Mouse (Mus musculus) intestine, embryonic 16.5 days (tissue): Measurements from ENCODE around the gene Pdcd1lg2. TPM values are rescaled to one million over a fixed set of nuclear protein-coding genes. Genes with fewer than 3 reads are reported as not detected.

Experiments
- ATAC-seq: fragments of 200-750 bp; cut with Nextera tagmentation; 2 replicates; pipeline ENCODE4 v1.8.0; 2017; ENCODE audit warnings: moderate TSS enrichment, moderate library complexity
- H3K27ac ChIP-seq: fragments of 300-500 bp; sonication (generic); 2 replicates; pipeline ENCODE4 v1.5.1; 2014; ENCODE audit warnings: mild to moderate bottlenecking, low read length
- H3K27me3 ChIP-seq: fragments of 300-500 bp; sonication (generic); replicated peaks from 2 replicates; pipeline ENCODE4 v1.6.1; 2014; ENCODE audit warnings: low read length, control low read depth, mixed read lengths; ENCODE audit not compliant: control insufficient read depth, insufficient read depth
- H3K36me3 ChIP-seq: fragments of 300-500 bp; sonication (generic); 2 replicates; pipeline ENCODE4 v1.6.1; 2014; ENCODE audit warnings: low read length, control low read depth; ENCODE audit not compliant: control insufficient read depth, insufficient read depth
- H3K4me1 ChIP-seq: fragments of 300-500 bp; sonication (generic); 2 replicates; pipeline ENCODE4 v1.6.1; 2014; ENCODE audit warnings: low read length, control low read depth, mixed read lengths; ENCODE audit not compliant: control insufficient read depth, insufficient read depth
- H3K4me2 ChIP-seq: fragments of 300-500 bp; sonication (generic); 2 replicates; pipeline ENCODE4 v1.6.1; 2014; ENCODE audit warnings: low read depth, low read length, control low read depth
- H3K4me3 ChIP-seq: fragments of 300-500 bp; sonication (generic); 2 replicates; pipeline ENCODE4 v1.5.1; 2014; ENCODE audit warnings: mild to moderate bottlenecking, low read length
- H3K9ac ChIP-seq: fragments of 300-500 bp; sonication (generic); 2 replicates; pipeline ENCODE4 v1.6.1; 2014; ENCODE audit warnings: low read depth, low read length
- H3K9me3 ChIP-seq: fragments of 300-500 bp; sonication (generic); 2 replicates; pipeline ENCODE4 v1.6.1; 2016; ENCODE audit warnings: low read length, control low read depth; ENCODE audit not compliant: control insufficient read depth
- WGBS: fragments of 180-500 bp; shearing (Covaris S2); extraction: QIAGEN DNeasy Blood & Tissue Kit; methylation state at CpG from one replicate; pipeline ENCODE4 v1.1.7; 2014; 5-methylcytosine and 5-hydroxymethylcytosine counted together
- polyA plus RNA-seq: library from polyadenylated mRNA; unstranded; fragments of >200 nt; fragmentation: Nextera tagmentation; extraction: Ambion mirVana; gene quantifications from 2 replicates; pipeline ENCODE4 v1.2.1, GENCODE M21; 2015

Gene Pdcd1lg2
- polyA plus RNA-seq, 1 experiment from 2014 or later = 0.17 TPM

- H3K27me3 ChIP-seq = no peaks in the 10 kb centered on the region
- peaks cover 44% of the 10 kb centered on the region for H3K4me1 ChIP-seq
- peak; percentile 32; the same call in 1 of the 2 replicates for ATAC-seq
- H3K36me3 ChIP-seq = no peaks in the 10 kb centered on the region
- H3K9me3 ChIP-seq = no peaks in the 10 kb centered on the region
- H3K27ac ChIP-seq = peak overlapping the region; percentile 82
- no peak overlapping the region for H3K9ac ChIP-seq
- no peak overlapping the region for H3K4me2 ChIP-seq
- WGBS = 88% methylated on average over 2 of the region's 2 CpGs
- H3K4me3 ChIP-seq = no peak overlapping the region
These were observed 59.1 kb downstream of the Pdcd1lg2 start for GRCm38 (mm10) chr19:29469686-29470254.

DNA sequence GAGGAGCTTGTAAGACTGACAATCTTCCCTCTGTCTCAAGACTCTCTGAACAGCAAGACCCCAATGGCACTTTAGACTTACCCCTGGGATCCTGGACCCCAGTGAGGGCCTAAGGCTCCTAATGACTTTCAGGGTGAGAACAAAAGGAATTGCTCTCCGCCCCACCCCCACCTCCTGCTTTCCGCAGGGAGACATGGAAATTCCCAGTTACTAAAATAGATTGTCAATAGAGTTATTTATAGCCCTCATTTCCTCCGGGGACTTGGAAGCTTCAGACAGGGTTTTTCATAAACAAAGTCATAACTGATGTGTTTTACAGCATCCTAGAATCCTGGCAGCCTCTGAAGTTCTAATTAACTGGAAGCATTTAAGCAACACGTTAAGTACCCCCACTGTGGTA is 59.9 kb downstream of the Pdcd1lg2 start:
- ATAC-seq = no peak
- H3K27me3 ChIP-seq = no peaks in the 10 kb centered on the region
- H3K4me3 ChIP-seq = no peak overlapping the region
- H3K9ac ChIP-seq = no peak overlapping the region
- 21% methylated on average over 4 of the region's 4 CpGs for WGBS
- H3K9me3 ChIP-seq = no peaks in the 10 kb centered on the region
- 0 out of 2 replicates have a peak overlapping the region, but pooled peaks have one; percentile 9 for H3K4me2 ChIP-seq
- H3K27ac ChIP-seq = peak overlapping the region; percentile 82
- H3K36me3 ChIP-seq = no peaks in the 10 kb centered on the region
- peaks cover 48% of the 10 kb centered on the region for H3K4me1 ChIP-seq

DNA sequence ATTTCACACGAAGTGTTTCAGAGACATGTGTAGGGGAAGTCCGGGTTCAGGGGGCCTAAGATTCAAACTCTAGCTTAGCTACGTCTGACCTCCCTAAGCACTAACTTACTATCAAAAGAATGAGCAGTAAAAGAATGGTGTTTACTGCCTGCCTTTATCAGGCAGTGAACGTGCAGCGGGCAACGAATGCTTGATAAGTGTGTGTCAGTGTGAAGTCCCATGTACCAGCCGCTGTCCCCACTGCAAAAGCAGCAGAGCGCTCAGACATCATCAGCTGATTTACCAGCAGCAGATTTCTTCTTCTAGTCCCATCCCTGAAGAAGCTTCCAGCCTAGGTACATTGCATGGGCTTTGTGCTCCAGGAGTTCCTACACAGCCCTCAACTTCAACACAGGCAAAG is 61.7 kb downstream of the Pdcd1lg2 start:
- H3K36me3 ChIP-seq = no peaks in the 10 kb centered on the region
- no peak overlapping the region for H3K4me2 ChIP-seq
- no peaks in the 10 kb centered on the region for H3K27me3 ChIP-seq
- ATAC-seq = peak; percentile 47
- no peak overlapping the region for H3K9ac ChIP-seq
- H3K4me1 ChIP-seq = peaks cover 48% of the 10 kb centered on the region
- WGBS = 55% methylated on average over 8 of the region's 8 CpGs
- H3K4me3 ChIP-seq = no peak overlapping the region
- H3K27ac ChIP-seq = peak overlapping the region; percentile 82
- H3K9me3 ChIP-seq = no peaks in the 10 kb centered on the region

GRCm38 (mm10) chr19:29472946-29473345 is 62.2 kb downstream of the Pdcd1lg2 start:
- no peaks in the 10 kb centered on the region for H3K27me3 ChIP-seq
- H3K9ac ChIP-seq = no peak overlapping the region
- H3K4me2 ChIP-seq = no peak overlapping the region
- H3K4me3 ChIP-seq = no peak overlapping the region
- no peaks in the 10 kb centered on the region for H3K9me3 ChIP-seq
- H3K27ac ChIP-seq = peak overlapping the region; percentile 82
- WGBS = 67% methylated on average over 5 of the region's 5 CpGs
- no peak for ATAC-seq
- peaks cover 44% of the 10 kb centered on the region for H3K4me1 ChIP-seq
- no peaks in the 10 kb centered on the region for H3K36me3 ChIP-seq

GRCm38 (mm10) chr19:29474803-29475202 is 64.1 kb downstream of the Pdcd1lg2 start:
- WGBS = 46% methylated on average over 2 of the region's 2 CpGs

DNA sequence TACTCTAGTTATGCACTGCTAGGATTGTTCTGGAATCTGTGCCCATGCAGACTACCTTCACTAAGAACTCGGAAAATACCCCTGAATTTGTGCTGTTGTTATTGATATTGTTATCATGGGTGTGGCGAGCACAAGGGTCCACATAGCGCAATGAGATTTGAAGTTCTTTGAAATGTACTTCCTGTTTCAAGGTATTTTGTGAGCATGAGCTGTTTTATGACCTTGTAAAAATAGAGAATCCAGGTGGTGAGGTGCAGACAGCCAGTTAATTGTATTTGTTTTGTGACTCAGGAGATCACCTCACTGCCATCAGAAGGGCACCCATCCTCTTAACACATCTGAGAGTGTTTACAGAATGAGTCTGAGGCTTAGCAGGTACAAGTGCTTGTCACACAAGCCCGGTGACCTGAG is 64.5 kb downstream of the Pdcd1lg2 start:
- Histone ChIP-seq H3K9me3 (no peaks in the 10 kb centered on the region), H3K27me3 (no peaks in the 10 kb centered on the region), H3K36me3 (no peaks in the 10 kb centered on the region), H3K27ac (peak overlapping the region; percentile 82), H3K4me1 (peaks cover 30% of the 10 kb centered on the region), H3K4me3 (no peak overlapping the region), H3K9ac (no peak overlapping the region), H3K4me2 (no peak overlapping the region)
- ATAC-seq = peak; percentile 86
- WGBS = 45% methylated on average over 4 of the region's 4 CpGs

More at GRCm38 (mm10) chr19:29474803-29475202, 64.1 kb downstream of the Pdcd1lg2 start:
- no peak overlapping the region for H3K9ac ChIP-seq
- H3K36me3 ChIP-seq = no peaks in the 10 kb centered on the region
- H3K4me3 ChIP-seq = no peak overlapping the region
- no peaks in the 10 kb centered on the region for H3K9me3 ChIP-seq
- H3K27me3 ChIP-seq = no peaks in the 10 kb centered on the region
- peaks cover 34% of the 10 kb centered on the region for H3K4me1 ChIP-seq
- H3K4me2 ChIP-seq = no peak overlapping the region
- H3K27ac ChIP-seq = peak overlapping the region; percentile 82
- ATAC-seq = 0 out of 2 replicates have a peak, but pooled peaks have one; percentile 3

DNA sequence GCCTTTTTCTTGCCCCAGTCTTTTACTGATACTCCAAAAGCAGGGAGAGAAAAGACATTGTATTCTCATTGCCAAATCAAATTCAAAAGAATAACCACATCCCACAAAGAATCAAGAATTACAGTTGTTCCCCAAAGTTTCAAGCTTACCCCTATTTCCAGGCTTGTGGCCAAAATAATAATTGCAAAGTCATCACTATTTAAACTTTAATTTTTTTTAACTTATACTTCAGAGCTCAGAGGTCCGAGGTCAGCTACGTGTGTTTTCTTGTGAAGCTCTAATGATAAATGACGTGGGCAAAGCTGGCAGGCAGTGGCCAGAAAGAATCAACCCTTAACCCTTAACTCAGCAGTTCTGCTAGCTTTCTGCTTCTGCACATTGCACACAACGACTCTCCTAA is 67.9 kb downstream of the Pdcd1lg2 start:
- H3K9me3 ChIP-seq = no peaks in the 10 kb centered on the region
- H3K4me2 ChIP-seq = no peak overlapping the region
- ATAC-seq = no peak
- H3K4me3 ChIP-seq = no peak overlapping the region
- H3K27ac ChIP-seq = no peak overlapping the region
- H3K36me3 ChIP-seq = no peaks in the 10 kb centered on the region
- no peak overlapping the region for H3K9ac ChIP-seq
- 16% methylated on average over 4 of the region's 4 CpGs for WGBS
- peaks cover 7% of the 10 kb centered on the region for H3K4me1 ChIP-seq
- H3K27me3 ChIP-seq = no peaks in the 10 kb centered on the region

DNA sequence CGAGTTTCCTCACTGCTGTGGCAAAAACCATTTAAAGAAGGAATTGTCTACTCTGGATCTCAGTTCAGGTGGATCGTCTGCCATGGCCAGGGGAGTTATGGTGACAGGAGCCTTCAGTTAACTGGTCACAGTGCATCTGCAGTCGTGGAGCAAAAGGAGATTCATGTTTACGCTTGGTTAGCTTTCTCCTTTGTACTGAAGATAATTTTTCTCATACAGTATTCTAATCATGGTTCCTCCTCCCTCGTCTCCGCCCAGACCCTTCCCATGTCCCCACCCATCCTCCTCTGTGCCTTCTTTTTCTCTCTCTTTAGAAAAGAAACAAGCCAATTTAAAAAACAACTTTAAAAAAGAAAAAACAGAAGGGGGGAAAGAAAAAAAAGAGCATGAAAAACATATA is 70.9 kb downstream of the Pdcd1lg2 start:
- Histone ChIP-seq H3K9me3 (no peaks in the 10 kb centered on the region), H3K27me3 (no peaks in the 10 kb centered on the region), H3K4me1 (0 out of 2 replicates have a peak, but pooled peaks cover 2% of the 10 kb centered on the region), H3K9ac (no peak overlapping the region), H3K27ac (no peak overlapping the region), H3K4me3 (no peak overlapping the region), H3K36me3 (no peaks in the 10 kb centered on the region), H3K4me2 (no peak overlapping the region)
- ATAC-seq = no peak
- 70% methylated on average over 6 of the region's 6 CpGs for WGBS

DNA sequence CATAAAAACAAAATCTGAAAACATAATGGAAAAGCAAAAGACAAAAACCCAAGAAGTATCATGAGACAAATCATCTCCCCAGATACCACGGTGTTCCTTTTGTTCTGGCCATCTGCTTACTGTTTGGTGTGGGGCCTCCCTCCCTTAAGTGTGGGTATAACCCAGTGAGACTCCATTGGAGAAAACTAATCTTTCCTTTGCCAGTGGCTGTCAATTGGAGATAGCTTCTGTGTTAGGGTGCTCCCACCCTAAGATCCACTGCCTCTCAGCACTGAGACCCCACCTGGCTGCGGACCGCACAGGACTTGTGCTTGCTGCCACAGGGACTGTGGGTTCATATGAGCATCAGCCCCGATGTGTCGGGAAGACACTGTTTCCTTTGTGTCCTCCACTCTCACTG is 71.4 kb downstream of the Pdcd1lg2 start:
- no peaks in the 10 kb centered on the region for H3K27me3 ChIP-seq
- no peak overlapping the region for H3K9ac ChIP-seq
- 0 out of 2 replicates have a peak, but pooled peaks cover 2% of the 10 kb centered on the region for H3K4me1 ChIP-seq
- no peak overlapping the region for H3K4me2 ChIP-seq
- 80% methylated on average over 5 of the region's 5 CpGs for WGBS
- no peak overlapping the region for H3K27ac ChIP-seq
- no peaks in the 10 kb centered on the region for H3K9me3 ChIP-seq
- H3K4me3 ChIP-seq = no peak overlapping the region
- ATAC-seq = no peak
- no peaks in the 10 kb centered on the region for H3K36me3 ChIP-seq

DNA sequence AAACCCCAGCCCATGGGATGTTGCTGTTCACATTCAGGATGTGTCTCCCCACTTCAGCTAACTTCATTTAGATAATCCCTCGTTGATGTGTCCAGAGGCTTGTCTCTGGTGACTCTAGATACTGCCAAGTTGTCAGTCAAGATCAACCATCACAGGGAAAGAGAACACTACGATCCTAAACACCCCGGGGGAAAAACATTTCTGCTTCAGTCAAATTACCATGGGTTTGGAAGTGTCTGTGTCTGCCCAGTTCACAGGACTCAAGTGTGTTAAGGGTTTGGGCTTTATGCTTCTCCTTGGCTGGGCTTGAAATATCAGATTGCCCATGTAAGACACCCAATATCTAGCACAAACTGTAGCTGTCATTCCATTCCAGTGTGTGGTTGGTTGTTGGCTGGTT is 71.9 kb downstream of the Pdcd1lg2 start:
- Histone ChIP-seq H3K9me3 (no peaks in the 10 kb centered on the region), H3K9ac (no peak overlapping the region), H3K27me3 (no peaks in the 10 kb centered on the region), H3K4me1 (0 out of 2 replicates have a peak, but pooled peaks cover 2% of the 10 kb centered on the region), H3K36me3 (no peaks in the 10 kb centered on the region), H3K27ac (no peak overlapping the region), H3K4me3 (no peak overlapping the region), H3K4me2 (no peak overlapping the region)
- ATAC-seq = no peak
- 79% methylated on average over 3 of the region's 3 CpGs for WGBS
